Mouse (Mus musculus): ENCODE results near the gene Ncln. TPM values are rescaled to one million over a fixed set of nuclear protein-coding genes. Genes with fewer than 3 reads are reported as not detected.

Ncln gene
- polyA plus RNA-seq, 1 experiment: 37.2 TPM

DNA sequence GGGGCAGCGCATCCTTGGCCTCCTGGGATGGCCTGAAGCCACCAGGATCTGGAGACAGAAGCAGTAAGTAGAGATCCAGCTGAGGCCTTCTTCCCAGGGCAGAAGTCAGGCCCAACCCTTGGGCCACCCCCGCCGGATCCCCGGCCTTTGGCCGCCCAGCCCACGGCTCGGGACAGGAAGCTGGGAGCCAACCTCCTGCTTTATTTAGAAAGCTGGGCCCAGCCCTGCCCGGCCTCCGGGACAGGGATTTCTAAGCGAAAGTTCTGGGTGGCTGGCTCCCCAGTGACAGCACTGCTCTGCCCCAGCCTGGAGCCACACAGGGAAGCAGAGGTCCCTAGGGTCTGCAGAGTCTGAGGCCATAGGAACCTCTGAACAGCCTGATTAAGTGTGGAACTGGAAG is 45.6 kb upstream of the Ncln start:
- H3K27ac ChIP-seq (ENCODE audit: insufficient read depth, low read length): no peak overlapping the region; the same call in 1 of the 2 replicates
- TF ChIP-seq EP300 (IDR thresholded peaks at IDR 0.05; ENCODE audit: insufficient read depth, low read depth, low read length) (no peak), POLR2A (IDR thresholded peaks at IDR 0.05; ENCODE audit: insufficient read depth, low read length) (no peak), CTCF (IDR thresholded peaks at IDR 0.05; ENCODE audit: low read depth, low read length) (no peak)
- no peaks in the 10 kb centered on the region for H3K36me3 ChIP-seq (ENCODE audit: control insufficient read depth, insufficient read depth, low read length, poor library complexity, severe bottlenecking)
- peaks cover 6% of the 10 kb centered on the region for H3K4me1 ChIP-seq (ENCODE audit: control insufficient read depth, insufficient read depth, low read length)
- no peaks in the 10 kb centered on the region for H3K27me3 ChIP-seq (ENCODE audit: control insufficient read depth, insufficient read depth, low read length, poor library complexity, severe bottlenecking)
- no peak overlapping the region for H3K4me3 ChIP-seq (ENCODE audit: low read depth, low read length)
- peak overlapping the region; percentile 19; the same call in 1 of the 2 replicates for H3K9ac ChIP-seq (ENCODE audit: low read depth, poor library complexity, severe bottlenecking)
- no peaks in the 10 kb centered on the region for H3K9me3 ChIP-seq (replicated peaks; ENCODE audit: control insufficient read depth, insufficient read depth, low read length, poor library complexity, severe bottlenecking)

DNA sequence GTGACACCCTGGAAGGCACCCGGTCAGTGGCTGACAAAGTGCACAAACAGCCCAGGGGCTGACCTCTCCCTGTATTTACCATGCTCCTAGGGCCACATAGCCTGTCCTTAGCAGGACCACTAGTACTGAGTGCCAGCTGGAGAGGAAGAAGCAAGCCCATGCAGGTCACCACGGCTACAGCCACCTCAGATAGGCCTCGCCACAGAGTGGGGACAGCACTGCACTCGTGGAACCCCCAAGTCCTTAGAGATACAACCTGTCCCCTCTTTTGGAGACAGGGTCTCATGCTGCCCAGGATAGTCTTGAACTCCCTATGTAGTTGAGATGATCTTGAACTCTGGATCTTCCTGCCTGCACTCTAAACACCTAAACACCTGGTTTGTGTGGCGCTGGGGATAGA is 45.2 kb upstream of the Ncln start:
- H3K4me1 ChIP-seq (ENCODE audit: control insufficient read depth, insufficient read depth, low read length): peaks cover 6% of the 10 kb centered on the region
- no peaks in the 10 kb centered on the region for H3K9me3 ChIP-seq (replicated peaks; ENCODE audit: control insufficient read depth, insufficient read depth, low read length, poor library complexity, severe bottlenecking)
- H3K27me3 ChIP-seq (ENCODE audit: control insufficient read depth, insufficient read depth, low read length, poor library complexity, severe bottlenecking): no peaks in the 10 kb centered on the region
- H3K36me3 ChIP-seq (ENCODE audit: control insufficient read depth, insufficient read depth, low read length, poor library complexity, severe bottlenecking): no peaks in the 10 kb centered on the region
- no peak overlapping the region for H3K4me3 ChIP-seq (ENCODE audit: low read depth, low read length)
- no peak overlapping the region for H3K27ac ChIP-seq (ENCODE audit: insufficient read depth, low read length)
- H3K9ac ChIP-seq (ENCODE audit: low read depth, poor library complexity, severe bottlenecking): peak overlapping the region; percentile 19; the same call in 1 of the 2 replicates
- TF ChIP-seq EP300 (IDR thresholded peaks at IDR 0.05; ENCODE audit: insufficient read depth, low read depth, low read length) (no peak), CTCF (IDR thresholded peaks at IDR 0.05; ENCODE audit: low read depth, low read length) (no peak), POLR2A (IDR thresholded peaks at IDR 0.05; ENCODE audit: insufficient read depth, low read length) (no peak)

DNA sequence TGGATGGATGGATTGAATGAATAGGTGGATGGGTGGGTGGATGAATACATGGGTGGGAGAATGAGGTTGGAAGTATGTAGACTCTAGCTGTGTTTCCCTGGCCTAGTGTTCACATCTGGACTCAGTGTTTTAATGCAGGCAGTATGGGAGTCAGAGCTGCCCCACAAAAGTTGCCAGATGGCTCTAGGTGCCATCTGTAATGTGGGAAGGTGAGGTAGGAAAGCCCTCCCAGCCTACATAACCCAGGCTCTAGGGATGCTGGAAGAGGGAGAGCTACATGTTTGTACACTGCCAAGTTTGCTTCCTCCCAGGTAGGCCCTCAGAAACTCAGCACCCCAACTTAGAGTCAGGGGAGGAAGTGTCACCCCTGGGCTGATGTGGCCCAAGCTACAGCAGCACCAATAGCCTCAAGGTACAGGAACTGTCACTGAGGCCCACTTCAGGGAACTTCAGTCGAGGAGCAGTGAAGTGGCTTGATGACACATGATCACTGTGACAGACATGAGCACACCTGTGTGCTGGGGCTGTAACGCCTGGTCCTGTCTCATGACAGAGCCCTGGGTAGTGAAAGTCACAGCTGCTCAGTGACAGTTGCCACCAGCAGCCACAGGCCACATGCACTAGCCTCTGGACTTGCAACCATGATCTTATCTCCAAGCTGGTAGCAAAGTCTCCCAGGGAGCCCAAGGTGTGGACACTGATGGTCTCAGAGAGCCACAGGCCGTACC is 42.3 kb upstream of the Ncln start:
- no peak overlapping the region for H3K4me3 ChIP-seq (ENCODE audit: low read depth, low read length)
- no peaks in the 10 kb centered on the region for H3K36me3 ChIP-seq (ENCODE audit: control insufficient read depth, insufficient read depth, low read length, poor library complexity, severe bottlenecking)
- H3K9ac ChIP-seq (ENCODE audit: low read depth, poor library complexity, severe bottlenecking): no peak overlapping the region
- TF ChIP-seq CTCF (IDR thresholded peaks at IDR 0.05; ENCODE audit: low read depth, low read length) (no peak), EP300 (IDR thresholded peaks at IDR 0.05; ENCODE audit: insufficient read depth, low read depth, low read length) (no peak), POLR2A (IDR thresholded peaks at IDR 0.05; ENCODE audit: insufficient read depth, low read length) (no peak)
- H3K9me3 ChIP-seq (replicated peaks; ENCODE audit: control insufficient read depth, insufficient read depth, low read length, poor library complexity, severe bottlenecking): no peaks in the 10 kb centered on the region
- H3K27ac ChIP-seq (ENCODE audit: insufficient read depth, low read length): no peak overlapping the region
- peaks cover 12% of the 10 kb centered on the region for H3K4me1 ChIP-seq (ENCODE audit: control insufficient read depth, insufficient read depth, low read length)
- H3K27me3 ChIP-seq (ENCODE audit: control insufficient read depth, insufficient read depth, low read length, poor library complexity, severe bottlenecking): no peaks in the 10 kb centered on the region

DNA sequence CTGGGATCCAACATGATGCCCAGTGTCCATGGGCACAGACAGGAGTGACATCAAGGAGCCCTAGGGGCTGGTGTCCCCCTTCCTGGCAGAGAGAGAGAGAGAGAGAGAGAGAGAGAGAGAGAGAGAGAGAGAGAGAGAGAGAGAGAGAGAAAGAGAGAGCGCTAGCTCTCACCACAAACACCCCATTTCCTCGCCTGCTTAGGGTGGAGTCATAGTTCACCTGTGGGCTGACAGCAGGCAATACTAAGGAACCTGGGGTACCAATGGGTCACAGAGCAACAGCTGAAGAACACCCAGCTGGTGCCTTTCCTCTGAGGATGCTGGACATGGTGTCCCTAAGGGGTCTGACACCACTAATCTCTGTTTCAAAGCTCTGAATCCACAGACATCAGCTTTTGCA is 41.2 kb upstream of the Ncln start:
- Histone ChIP-seq H3K27ac (ENCODE audit: insufficient read depth, low read length) (no peak overlapping the region), H3K9ac (ENCODE audit: low read depth, poor library complexity, severe bottlenecking) (no peak overlapping the region), H3K36me3 (ENCODE audit: control insufficient read depth, insufficient read depth, low read length, poor library complexity, severe bottlenecking) (no peaks in the 10 kb centered on the region), H3K27me3 (ENCODE audit: control insufficient read depth, insufficient read depth, low read length, poor library complexity, severe bottlenecking) (no peaks in the 10 kb centered on the region), H3K9me3 (replicated peaks; ENCODE audit: control insufficient read depth, insufficient read depth, low read length, poor library complexity, severe bottlenecking) (no peaks in the 10 kb centered on the region), H3K4me1 (ENCODE audit: control insufficient read depth, insufficient read depth, low read length) (peaks cover 7% of the 10 kb centered on the region), H3K4me3 (ENCODE audit: low read depth, low read length) (no peak overlapping the region)
- TF ChIP-seq EP300 (IDR thresholded peaks at IDR 0.05; ENCODE audit: insufficient read depth, low read depth, low read length) (no peak), POLR2A (IDR thresholded peaks at IDR 0.05; ENCODE audit: insufficient read depth, low read length) (no peak), CTCF (IDR thresholded peaks at IDR 0.05; ENCODE audit: low read depth, low read length) (no peak)

DNA sequence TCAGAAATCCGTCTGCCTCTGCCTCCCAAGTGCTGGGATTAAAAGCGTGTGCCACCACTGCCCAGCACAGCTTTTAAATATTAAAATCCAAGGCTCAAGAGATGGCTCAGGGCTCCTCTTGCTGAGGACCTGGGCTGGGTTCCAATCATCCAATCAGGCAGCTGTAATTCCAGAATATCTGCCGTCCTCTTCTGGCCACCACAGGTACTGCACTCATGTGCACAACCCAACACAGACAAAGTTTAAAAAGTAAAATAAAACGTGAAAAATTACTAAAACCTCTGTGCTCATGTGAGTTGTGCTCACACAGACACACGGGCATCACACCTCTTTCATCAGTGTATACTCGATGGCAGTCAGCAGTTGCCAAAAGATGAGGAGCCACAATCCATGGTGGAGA is 40.5 kb upstream of the Ncln start:
- Histone ChIP-seq H3K27ac (ENCODE audit: insufficient read depth, low read length) (no peak overlapping the region), H3K9ac (ENCODE audit: low read depth, poor library complexity, severe bottlenecking) (no peak overlapping the region), H3K36me3 (ENCODE audit: control insufficient read depth, insufficient read depth, low read length, poor library complexity, severe bottlenecking) (no peaks in the 10 kb centered on the region), H3K4me3 (ENCODE audit: low read depth, low read length) (no peak overlapping the region), H3K9me3 (replicated peaks; ENCODE audit: control insufficient read depth, insufficient read depth, low read length, poor library complexity, severe bottlenecking) (no peaks in the 10 kb centered on the region), H3K27me3 (ENCODE audit: control insufficient read depth, insufficient read depth, low read length, poor library complexity, severe bottlenecking) (no peaks in the 10 kb centered on the region), H3K4me1 (ENCODE audit: control insufficient read depth, insufficient read depth, low read length) (peaks cover 7% of the 10 kb centered on the region)
- TF ChIP-seq POLR2A (IDR thresholded peaks at IDR 0.05; ENCODE audit: insufficient read depth, low read length): no peak
- peak; percentile 51 for TF ChIP-seq CTCF (IDR thresholded peaks at IDR 0.05; ENCODE audit: low read depth, low read length)

- Histone ChIP-seq H3K36me3 (ENCODE audit: control insufficient read depth, insufficient read depth, low read length, poor library complexity, severe bottlenecking) (no peaks in the 10 kb centered on the region), H3K9me3 (replicated peaks; ENCODE audit: control insufficient read depth, insufficient read depth, low read length, poor library complexity, severe bottlenecking) (no peaks in the 10 kb centered on the region), H3K27ac (ENCODE audit: insufficient read depth, low read length) (no peak overlapping the region), H3K4me3 (ENCODE audit: low read depth, low read length) (peak overlapping the region; percentile 67), H3K4me1 (ENCODE audit: control insufficient read depth, insufficient read depth, low read length) (peaks cover 7% of the 10 kb centered on the region), H3K9ac (ENCODE audit: low read depth, poor library complexity, severe bottlenecking) (peak overlapping the region; percentile 9), H3K27me3 (ENCODE audit: control insufficient read depth, insufficient read depth, low read length, poor library complexity, severe bottlenecking) (no peaks in the 10 kb centered on the region)
- TF ChIP-seq EP300 (IDR thresholded peaks at IDR 0.05; ENCODE audit: insufficient read depth, low read depth, low read length) (no peak), POLR2A (IDR thresholded peaks at IDR 0.05; ENCODE audit: insufficient read depth, low read length) (peak; percentile 86)
Observed at GRCm38 (mm10) chr10:81534826-81535225, 38.6 kb upstream of the Ncln start.
